ENCODE assay signal across 16 mouse cellular contexts in the genomic region with DNA sequence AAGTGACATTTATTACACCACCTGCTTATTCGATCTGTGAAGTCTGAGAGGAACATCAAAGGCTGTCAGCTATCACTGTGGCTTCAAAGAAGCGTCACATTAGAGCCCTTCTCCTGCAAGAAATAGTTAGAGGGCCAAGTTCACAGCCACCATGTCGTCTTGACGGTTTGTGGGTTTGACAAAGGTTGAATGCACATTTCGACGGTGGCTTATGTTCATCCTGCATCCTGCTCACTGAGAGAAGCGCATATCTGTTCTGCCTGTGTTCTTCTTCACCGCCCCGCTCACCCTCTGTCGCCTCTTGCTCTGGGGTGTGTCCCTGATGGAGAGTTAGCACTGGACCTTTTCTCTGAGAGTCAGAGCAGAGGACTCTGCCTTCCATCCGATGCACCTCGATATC.
A peak's percentile ranks its signal among the peaks of the same experiment; 100 is the strongest.
DNase-seq lines count a peak whose midpoint lies in the region; ATAC-seq and TF ChIP-seq lines count a peak whose summit lies in the region.
"Had no signal": no experiment of that assay in that cellular context is flagged by ENCODE, and none has a peak within 500 bp of the region (broad histone marks: within the 10 kb centered on the region; RNA-seq: fewer than 3 reads in every experiment).

No protein-coding gene starts in this region.

- H3K9ac ChIP-seq in intestine, postnatal 0 days (ENCODE audit: low read depth, low read length) = no peak overlapping the region
- H3K9ac ChIP-seq: embryonic facial prominence, embryonic 13.5 days; hindbrain, embryonic 14.5 days; midbrain, embryonic 13.5 days had no signal

- WGBS in intestine, postnatal 0 days = 85% methylated on average over 12 of the region's 12 CpGs
- 89% methylated on average over 12 of the region's 12 CpGs for WGBS in limb, embryonic 10.5 days

- DNase-seq in lung, postnatal 25 days (ENCODE audit: low spot score) = peak; percentile 14
- no peak for DNase-seq in lung, postnatal 10 days
- DNase-seq in T-cell, adult 2 months (ENCODE audit: low spot score) = peak; percentile 80
- DNase-seq in natural killer cell, adult 2 months (ENCODE audit: low spot score in 2 of 2) = peak; percentile 76 to 86
- DNase-seq in thymus, postnatal 36 days = peak; percentile 53 to 66
- no peak for DNase-seq in limb, embryonic 10.5 days (ENCODE audit: low spot score)
- DNase-seq: adrenal gland, postnatal 10 days; cerebellum, adult 11-12 months; heart, adult 2 months; kidney, adult 11 months; retina, postnatal 1 day had no signal

- no peak overlapping the region for H3K4me3 ChIP-seq in intestine, postnatal 0 days (ENCODE audit: low read depth, low read length)
- H3K4me3 ChIP-seq in limb, embryonic 10.5 days = no peak overlapping the region
- H3K4me3 ChIP-seq: embryonic facial prominence, embryonic 13.5 days; heart, adult 2 months; midbrain, embryonic 13.5 days; myocyte had no signal

- H3K4me1 ChIP-seq in intestine, postnatal 0 days (replicated peaks; ENCODE audit: control insufficient read depth, insufficient read depth, low read length) = no peaks in the 10 kb centered on the region
- H3K4me1 ChIP-seq in limb, embryonic 10.5 days = no peaks in the 10 kb centered on the region; the same call in 1 of the 2 replicates
- H3K4me1 ChIP-seq: midbrain, embryonic 13.5 days had no signal

- no peak overlapping the region for H3K27ac ChIP-seq in intestine, postnatal 0 days (ENCODE audit: low read depth, low read length)
- H3K27ac ChIP-seq in limb, embryonic 10.5 days = no peak overlapping the region
- H3K27ac ChIP-seq: embryonic facial prominence, embryonic 13.5 days; heart, adult 2 months; hindbrain, embryonic 14.5 days; midbrain, embryonic 13.5 days had no signal

- no peaks in the 10 kb centered on the region for H3K36me3 ChIP-seq in intestine, postnatal 0 days (ENCODE audit: control insufficient read depth, insufficient read depth)
- H3K36me3 ChIP-seq in limb, embryonic 10.5 days = no peaks in the 10 kb centered on the region
- H3K36me3 ChIP-seq: embryonic facial prominence, embryonic 13.5 days; midbrain, embryonic 13.5 days had no signal

- no peak for ATAC-seq in intestine, postnatal 0 days
- ATAC-seq: midbrain, embryonic 13.5 days had no signal

- no peak overlapping the region for H3K4me2 ChIP-seq in intestine, postnatal 0 days (replicated peaks; ENCODE audit: low read depth)
- H3K4me2 ChIP-seq: embryonic facial prominence, embryonic 13.5 days; hindbrain, embryonic 14.5 days; midbrain, embryonic 13.5 days had no signal

- no peak for TF ChIP-seq CTCF in intestine, postnatal 0 days (IDR thresholded peaks at IDR 0.05; ENCODE audit: low read depth)

- no peaks in the 10 kb centered on the region for H3K27me3 ChIP-seq in intestine, postnatal 0 days (replicated peaks; ENCODE audit: control insufficient read depth, insufficient read depth, low read length)
- no peaks in the 10 kb centered on the region for H3K27me3 ChIP-seq in limb, embryonic 10.5 days (ENCODE audit: low read depth, poor library complexity, severe bottlenecking)
- H3K27me3 ChIP-seq: embryonic facial prominence, embryonic 13.5 days; midbrain, embryonic 13.5 days had no signal

- H3K9me3 ChIP-seq in intestine, postnatal 0 days (ENCODE audit: control insufficient read depth) = peaks cover 3% of the 10 kb centered on the region; the same call in 1 of the 2 replicates
- H3K9me3 ChIP-seq in limb, embryonic 10.5 days (replicated peaks) = no peaks in the 10 kb centered on the region

Comparison
In these comparisons a context has a peak if more than half of its experiments do, and no peak if none do; other contexts are left out.
1. DNase-seq: peak in lung, postnatal 25 days (single experiment), T-cell, adult 2 months (single experiment), natural killer cell, adult 2 months (2 of 2) and thymus, postnatal 36 days (2 of 2); none in lung, postnatal 10 days (single experiment) and limb, embryonic 10.5 days (single experiment).